Mouse (Mus musculus) embryonic stem cell, embryonic (primary cell): Measurements from ENCODE around the gene Hexim2.

Experiments used
- CTCF ChIA-PET, 4 experiments: fragments of 300-600 bp in 2 of 4; fragments of 350-600 bp in 2 of 4; sonication (Branson Sonifier 250); formaldehyde crosslinking; loops; one replicate each; lab custom pipeline; 2022; ENCODE audit warnings: inconsistent platforms in 2 of 4; lab: Charles Lee
- POLR2A ChIA-PET, 4 experiments: fragments of 300-600 bp in 2 of 4; fragments of 350-600 bp in 2 of 4; sonication (Branson Sonifier 250); formaldehyde crosslinking; loops; one replicate each; lab custom pipeline; 2022; ENCODE audit warnings: antibody characterized with exemption in 4 of 4, inconsistent platforms in 1 of 4; lab: Charles Lee

The Hexim2 gene

GRCm38 (mm10) chr11:103131701-103132575 lies at the start of gene Hexim2:
Gene Hexim2, plus strand, starts transcription at chr11:103132429.
- ChIA-PET CTCF (interaction anchor here (0.7 to 3.4 kb wide), 15 partner anchors 14 to 206 kb away, joined by 3 to 48 read pairs (median 8); partner anchors contain the start of genes Hexim1 (in 4 of the 4), Acbd4 (in 1 of the 4) and Plcd3 (in 1 of the 4)), POLR2A (interaction anchor here (0.5 to 33.6 kb wide), 87 partner anchors 9 to 1157 kb away, joined by 3 to 2603 read pairs (median 6); partner anchors contain the start of genes Hexim1 (in 4 of the 4), Acbd4 (in 3 of the 4), Plcd3 (in 3 of the 4) and Dcakd (in 2 of the 4))

GRCm38 (mm10) chr11:103093306-103093705 lies 38.9 kb upstream of the Hexim2 start:
- CTCF ChIA-PET, result interaction anchor here (0.6 to 4.7 kb wide), 7 partner anchors 8 to 1177 kb away, joined by 3 to 52 read pairs (median 4); partner anchors contain the start of genes Acbd4 (in 1 of the 4) and Plcd3 (in 1 of the 4)

GRCm38 (mm10) chr11:103093862-103094833 lies 38.1 kb upstream of the Hexim2 start:
- ChIA-PET POLR2A (interaction anchor here in 3 of 4 experiments (0.6 to 5.7 kb wide), 24 partner anchors 8 to 1503 kb away, joined by 3 to 57 read pairs (median 4); partner anchors contain the start of genes Hexim1 (in 3 of the 3), Acbd4 (in 1 of the 3) and Plcd3 (in 1 of the 3)), CTCF (interaction anchor here in 3 of 4 experiments (0.5 to 4.7 kb wide), 10 partner anchors 7 to 319 kb away, joined by 3 to 52 read pairs (median 4); partner anchors contain the start of genes Acbd4 (in 1 of the 3) and Plcd3 (in 1 of the 3))

More at GRCm38 (mm10) chr11:103093306-103093705, 38.9 kb upstream of the Hexim2 start:
- POLR2A ChIA-PET, result interaction anchor here in 3 of 4 experiments (0.7 to 5.7 kb wide), 17 partner anchors 9 to 1502 kb away, joined by 3 to 57 read pairs (median 6); partner anchors contain the start of genes Hexim1 (in 3 of the 3), Acbd4 (in 1 of the 3) and Plcd3 (in 1 of the 3)

- CTCF ChIA-PET, result interaction anchor here in 1 of 4 experiments (1.0 to 4.7 kb wide), 3 partner anchors 8 to 64 kb away, joined by 5 to 52 read pairs (median 17); no protein-coding TSS in a partner anchor
- POLR2A ChIA-PET, result interaction anchor here in 3 of 4 experiments (0.6 to 5.7 kb wide), 9 partner anchors 14 to 69 kb away, joined by 3 to 56 read pairs (median 9); partner anchors contain the start of gene Hexim1 (in 3 of the 3)
Observed at GRCm38 (mm10) chr11:103095107-103095670, 37.0 kb upstream of the Hexim2 start.

GRCm38 (mm10) chr11:103095801-103096200 lies 36.4 kb upstream of the Hexim2 start:
- POLR2A ChIA-PET, result interaction anchor here in 2 of 4 experiments (0.6 to 5.7 kb wide), 7 partner anchors 14 to 69 kb away, joined by 3 to 56 read pairs (median 9); partner anchors contain the start of gene Hexim1 (in 2 of the 2)
- CTCF ChIA-PET, result interaction anchor here in 2 of 4 experiments (0.6 to 4.7 kb wide), 3 partner anchors 14 to 1066 kb away, joined by 3 to 52 read pairs (median 5); no protein-coding TSS in a partner anchor

GRCm38 (mm10) chr11:103096979-103097894 lies 35.0 kb upstream of the Hexim2 start:
- ChIA-PET POLR2A (interaction anchor here in 3 of 4 experiments (0.5 to 5.7 kb wide), 11 partner anchors 17 to 173 kb away, joined by 3 to 56 read pairs (median 3); partner anchors contain the start of genes Dcakd (in 1 of the 3), Hexim1 (in 1 of the 3), Hexim2 (in 1 of the 3) and Kif18b (in 1 of the 3)), CTCF (interaction anchor here in 1 of 4 experiments (0.6 to 1.0 kb wide), 2 partner anchors 8 to 204 kb away, joined by 3 read pairs; no protein-coding TSS in a partner anchor)

GRCm38 (mm10) chr11:103098531-103099190 lies 33.6 kb upstream of the Hexim2 start:
- POLR2A ChIA-PET, result interaction anchor here in 3 of 4 experiments (0.6 to 21.5 kb wide), 9 partner anchors 16 to 357 kb away, joined by 3 to 1644 read pairs (median 4); partner anchors contain the start of genes Hexim1 (in 3 of the 3), Hexim2 (in 2 of the 3) and Kif18b (in 1 of the 3)
- CTCF ChIA-PET, result interaction anchor here in 3 of 4 experiments (0.6 to 1.1 kb wide), 3 partner anchors 60 to 173 kb away, joined by 3 to 5 read pairs (median 3); no protein-coding TSS in a partner anchor

GRCm38 (mm10) chr11:103099352-103099940 lies 32.8 kb upstream of the Hexim2 start:
- POLR2A ChIA-PET, result interaction anchor here (0.7 to 21.5 kb wide), 14 partner anchors 15 to 174 kb away, joined by 3 to 1644 read pairs (median 4); partner anchors contain the start of genes Hexim1 (in 4 of the 4), Hexim2 (in 2 of the 4) and Kif18b (in 1 of the 4)
- CTCF ChIA-PET, result interaction anchor here (0.6 to 1.4 kb wide), 7 partner anchors 33 to 172 kb away, joined by 3 to 8 read pairs (median 3); no protein-coding TSS in a partner anchor

- POLR2A ChIA-PET, result interaction anchor here (0.6 to 21.5 kb wide), 16 partner anchors 14 to 239 kb away, joined by 3 to 1644 read pairs (median 21); partner anchors contain the start of genes Hexim1 (in 4 of the 4) and Hexim2 (in 2 of the 4)
- CTCF ChIA-PET, result interaction anchor here (0.5 to 5.8 kb wide), 12 partner anchors 12 to 1045 kb away, joined by 3 to 87 read pairs (median 4); partner anchors contain the start of gene Hexim1 (in 1 of the 4)
Observed at GRCm38 (mm10) chr11:103100361-103100760, 31.9 kb upstream of the Hexim2 start.

GRCm38 (mm10) chr11:103101481-103101865 lies 30.8 kb upstream of the Hexim2 start, which contains the start of the genes Plcd3 and Acbd4:
Gene Plcd3, minus strand, starts transcription at chr11:103101658.
Gene Acbd4, plus strand, starts transcription at chr11:103101682.
- CTCF ChIA-PET, result interaction anchor here (0.6 to 5.8 kb wide), 34 partner anchors 8 to 1970 kb away, joined by 3 to 87 read pairs (median 10); partner anchors contain the start of genes Hexim1 (in 3 of the 4), C1ql1 (in 2 of the 4), Dcakd (in 1 of the 4) and Hexim2 (in 1 of the 4)

GRCm38 (mm10) chr11:103101866-103102501 lies 30.2 kb upstream of the Hexim2 start:
- CTCF ChIA-PET, result interaction anchor here (0.6 to 5.8 kb wide), 86 partner anchors 8 to 505 kb away, joined by 3 to 87 read pairs (median 5); partner anchors contain the start of genes Hexim1 (in 3 of the 4), C1ql1 (in 2 of the 4), Hexim2 (in 2 of the 4) and Dcakd (in 1 of the 4)
- POLR2A ChIA-PET, result interaction anchor here (0.6 to 21.5 kb wide), 60 partner anchors 8 to 635 kb away, joined by 3 to 1644 read pairs (median 5); partner anchors contain the start of genes Hexim1 (in 4 of the 4), Hexim2 (in 3 of the 4), C1ql1 (in 1 of the 4) and Ccdc103 (in 1 of the 4)

More at GRCm38 (mm10) chr11:103101481-103101865, 30.8 kb upstream of the Hexim2 start, which contains the start of the genes Plcd3 and Acbd4:
- POLR2A ChIA-PET, result interaction anchor here (0.5 to 21.5 kb wide), 38 partner anchors 8 to 741 kb away, joined by 3 to 1644 read pairs (median 8); partner anchors contain the start of genes Hexim1 (in 4 of the 4), Hexim2 (in 3 of the 4), C1ql1 (in 1 of the 4) and Ccdc103 (in 1 of the 4)

- ChIA-PET CTCF (interaction anchor here (0.6 to 5.8 kb wide), 100 partner anchors 9 to 413 kb away, joined by 3 to 87 read pairs (median 4); partner anchors contain the start of genes Hexim1 (in 3 of the 4), Hexim2 (in 2 of the 4), C1ql1 (in 1 of the 4) and Map3k14 (in 1 of the 4)), POLR2A (interaction anchor here (0.5 to 21.5 kb wide), 70 partner anchors 9 to 636 kb away, joined by 3 to 1644 read pairs (median 4); partner anchors contain the start of genes Hexim1 (in 4 of the 4), Hexim2 (in 3 of the 4), C1ql1 (in 1 of the 4) and Dcakd (in 1 of the 4))
Observed at GRCm38 (mm10) chr11:103102725-103103349, 29.4 kb upstream of the Hexim2 start.
